Mouse (Mus musculus) CD4-positive helper T cell, adult 2 months (primary cell): ENCODE results near the gene Tada2a.

ENCODE experiments used
- DNase-seq: peaks from one replicate; pipeline ENCODE4 v3.0.0-alpha.2; 2012; ENCODE audit warnings: low read depth, missing footprints, low spot score

The Tada2a gene

DNA sequence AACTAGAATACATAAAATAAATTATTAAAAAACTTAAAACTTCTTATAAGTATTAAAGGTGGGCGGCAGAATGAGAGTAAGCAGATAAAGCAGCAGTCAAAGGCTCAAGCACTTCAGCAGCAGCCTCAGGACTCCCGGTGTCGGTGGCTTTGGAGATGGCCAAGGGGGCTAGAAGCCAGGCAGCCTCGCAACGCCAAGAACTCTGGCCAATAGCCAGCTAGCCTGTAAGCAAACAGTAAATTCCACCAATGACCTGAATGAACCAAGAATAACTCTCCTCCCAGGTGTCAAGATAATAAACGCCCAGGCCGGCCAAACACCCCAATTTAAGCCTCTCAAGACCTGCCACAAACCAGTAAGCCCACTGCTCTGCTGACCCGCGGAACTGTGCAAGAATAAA is 13.8 kb downstream of the Tada2a start:
- no peak for DNase-seq

DNA sequence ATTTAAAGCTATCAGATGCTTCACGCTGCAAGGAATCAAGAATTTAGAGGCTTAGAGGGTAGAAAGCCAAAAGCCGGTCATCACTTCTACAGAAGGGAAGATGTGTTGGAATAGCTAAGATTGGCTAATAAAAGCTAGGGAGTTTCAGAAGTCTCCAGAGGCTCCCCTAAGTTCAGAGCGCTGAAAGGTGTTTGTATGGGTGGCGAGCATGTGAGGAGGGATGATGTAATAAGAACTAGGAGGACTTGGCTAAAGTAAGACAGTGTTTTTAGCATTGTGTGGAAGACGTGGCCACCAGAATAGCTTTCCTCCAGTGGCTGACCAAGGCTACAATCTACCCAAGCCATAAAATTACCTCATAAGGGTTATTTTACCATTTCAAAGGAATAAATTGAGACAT is 15.8 kb downstream of the Tada2a start:
- DNase-seq, result no peak

DNA sequence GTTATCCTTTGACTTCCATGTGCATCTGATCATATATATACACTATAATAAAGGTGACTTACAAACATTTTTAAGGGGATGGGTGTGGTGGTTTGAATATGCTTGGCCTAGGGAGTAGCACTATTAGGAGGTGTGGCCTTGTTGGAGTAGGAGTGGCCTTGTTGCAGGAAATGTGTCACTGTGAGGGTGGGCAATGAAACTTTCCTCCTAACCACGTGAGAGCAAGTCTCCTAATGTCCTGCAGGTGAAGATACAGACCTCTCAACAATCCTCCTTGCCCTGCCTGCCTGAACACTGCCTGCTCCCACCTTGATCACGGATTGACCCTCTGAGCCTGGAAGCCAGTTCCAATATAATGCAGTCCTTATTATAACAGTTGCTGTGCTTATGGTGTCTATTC is 22.3 kb downstream of the Tada2a start:
- DNase-seq, result no peak

DNA sequence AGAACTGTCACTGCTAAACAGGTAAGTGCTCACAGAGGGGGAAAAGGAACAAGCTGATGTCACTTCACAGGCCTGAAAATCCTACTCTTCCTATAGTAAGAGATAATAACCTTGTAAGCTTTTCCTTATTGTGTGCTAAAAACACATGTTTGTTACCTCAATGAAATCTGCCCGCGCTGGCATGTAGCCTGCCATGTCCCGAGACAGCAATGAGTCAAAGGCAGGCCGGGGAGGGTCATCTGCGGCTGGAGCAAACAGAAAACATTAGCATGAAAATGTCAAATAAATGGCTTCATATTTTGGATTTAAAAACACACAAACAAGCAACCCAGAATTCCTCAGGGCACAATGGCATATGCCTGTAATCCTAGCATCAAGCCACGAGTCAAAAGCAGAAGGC is 25.4 kb downstream of the Tada2a start:
- DNase-seq, result no peak

DNA sequence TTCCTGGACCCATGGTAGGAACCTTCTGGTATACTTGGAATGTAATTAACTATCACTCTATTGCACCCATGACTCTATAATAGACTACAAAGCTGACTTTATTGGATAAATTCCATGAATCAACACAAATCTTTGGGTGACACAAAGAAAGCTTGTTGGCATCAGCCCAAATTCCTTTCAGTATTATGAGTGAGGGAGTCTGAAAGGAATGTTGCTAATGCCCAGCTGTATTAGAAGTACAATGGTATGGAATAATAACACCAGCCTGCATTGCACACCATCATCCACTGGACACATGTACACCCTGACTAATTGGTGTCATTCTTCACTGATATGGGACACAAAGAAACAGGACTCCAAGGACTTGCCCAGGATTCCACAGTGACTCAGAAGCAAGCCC is 28.2 kb downstream of the Tada2a start:
- DNase-seq, result no peak

DNA sequence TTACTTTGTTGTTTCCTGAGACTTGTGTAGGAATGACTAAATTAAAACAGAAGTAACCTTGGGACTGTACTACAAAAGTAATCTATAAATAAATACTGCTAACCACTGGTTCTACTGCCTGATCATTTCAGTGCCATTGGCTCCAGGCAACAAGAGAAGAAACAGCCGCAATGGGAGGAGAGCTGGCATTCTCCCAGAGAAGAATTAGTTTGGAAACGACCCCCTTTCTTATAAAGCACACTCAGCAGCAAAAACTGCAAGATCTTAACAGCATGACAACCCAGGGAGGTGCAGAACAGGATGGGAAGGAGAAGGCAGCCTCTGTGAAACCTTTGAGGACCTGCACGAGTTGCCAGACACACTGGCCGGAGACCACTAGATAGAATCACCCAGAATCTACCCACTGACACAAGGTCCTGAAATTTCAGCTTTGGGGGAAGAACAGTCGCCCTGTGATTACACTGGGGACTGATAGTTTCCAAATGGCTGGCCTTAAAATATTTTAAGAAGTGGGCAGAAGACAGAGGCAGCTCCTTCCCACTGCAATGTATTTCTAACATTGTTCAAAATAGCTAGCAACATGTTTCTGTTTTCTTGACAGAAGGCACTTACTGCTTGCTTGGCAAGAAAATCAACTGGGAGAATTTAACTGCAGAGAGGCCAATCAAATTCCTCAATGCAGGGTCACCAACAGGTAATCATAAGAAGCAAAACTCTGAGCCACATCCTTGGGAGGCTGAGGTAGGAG is 32.0 kb downstream of the Tada2a start:
- DNase-seq, result no peak

DNA sequence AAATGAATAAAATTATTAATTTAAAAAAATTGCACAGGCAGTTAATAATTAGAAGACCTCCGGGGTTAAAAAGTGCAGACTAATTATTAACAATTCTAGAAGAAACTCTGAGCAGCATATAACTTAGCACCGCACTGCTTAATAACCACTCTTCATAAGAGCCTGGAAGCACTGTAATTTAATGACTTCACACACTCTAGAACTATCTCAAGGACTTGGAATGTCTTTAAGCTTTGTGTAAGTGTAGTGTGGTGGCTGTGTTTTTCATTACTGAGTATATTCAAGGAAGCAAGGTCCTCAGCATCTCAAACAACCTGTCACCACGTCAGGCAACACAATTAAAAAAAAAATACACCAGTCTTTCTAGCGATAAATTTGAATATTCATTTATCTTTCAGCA is 34.3 kb downstream of the Tada2a start:
- no peak for DNase-seq

DNA sequence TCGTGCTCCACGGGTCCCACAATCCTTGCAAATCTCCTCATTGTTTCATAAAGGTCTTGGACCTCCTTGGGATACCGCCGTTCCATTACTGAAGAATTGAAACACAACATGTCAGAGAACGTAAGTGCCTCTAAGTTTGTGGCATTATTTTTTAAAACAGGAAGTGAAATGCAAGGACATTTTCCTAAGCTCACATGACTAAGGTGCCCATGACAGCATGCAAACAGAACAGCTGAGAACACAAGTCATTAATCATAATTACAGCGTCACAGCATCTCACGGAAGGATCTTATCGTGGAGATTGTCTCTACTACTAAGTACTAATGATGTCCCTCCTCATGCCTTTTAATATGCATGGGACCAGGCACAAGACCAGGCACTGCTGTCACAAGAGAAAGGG is 38.8 kb downstream of the Tada2a start:
- no peak for DNase-seq

DNA sequence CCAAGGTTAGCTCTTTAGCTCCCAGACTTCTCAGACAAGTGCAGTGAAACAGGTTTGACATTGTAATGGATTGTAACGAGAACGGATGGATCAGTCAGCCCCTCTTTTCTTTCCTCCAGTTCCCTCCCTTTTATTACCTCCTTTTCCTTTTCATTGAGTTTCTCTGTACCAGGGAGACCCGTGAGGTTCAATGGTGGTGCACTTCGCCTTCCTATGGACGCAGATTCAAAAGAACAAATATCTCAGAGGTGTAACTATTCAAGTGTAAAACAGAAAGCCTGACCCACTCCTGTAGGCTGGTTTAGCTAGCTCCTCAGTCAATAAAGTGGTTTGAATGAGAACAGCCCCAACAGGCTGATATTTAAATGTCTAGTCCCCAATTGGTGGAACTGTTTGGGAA is 47.5 kb downstream of the Tada2a start:
- DNase-seq, result no peak

DNA sequence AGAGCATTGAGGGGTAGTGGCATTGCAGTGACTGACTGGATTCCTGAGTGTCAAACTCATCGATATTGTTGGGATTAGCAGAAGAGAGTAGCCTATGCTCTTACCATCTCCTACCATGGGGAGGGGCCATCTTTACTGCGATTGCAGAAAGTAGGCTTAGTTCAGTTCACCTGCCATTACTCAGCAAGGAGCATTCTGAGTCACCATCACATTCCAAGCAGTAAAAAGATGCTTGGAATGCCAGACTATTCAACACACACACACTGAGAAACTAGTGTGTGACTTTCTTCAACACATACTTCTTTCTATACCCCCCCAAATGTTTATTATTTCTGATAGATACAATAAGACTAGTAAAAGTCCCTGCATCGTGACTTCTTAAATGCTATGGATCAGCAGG is 49.1 kb downstream of the Tada2a start:
- DNase-seq, result no peak

DNA sequence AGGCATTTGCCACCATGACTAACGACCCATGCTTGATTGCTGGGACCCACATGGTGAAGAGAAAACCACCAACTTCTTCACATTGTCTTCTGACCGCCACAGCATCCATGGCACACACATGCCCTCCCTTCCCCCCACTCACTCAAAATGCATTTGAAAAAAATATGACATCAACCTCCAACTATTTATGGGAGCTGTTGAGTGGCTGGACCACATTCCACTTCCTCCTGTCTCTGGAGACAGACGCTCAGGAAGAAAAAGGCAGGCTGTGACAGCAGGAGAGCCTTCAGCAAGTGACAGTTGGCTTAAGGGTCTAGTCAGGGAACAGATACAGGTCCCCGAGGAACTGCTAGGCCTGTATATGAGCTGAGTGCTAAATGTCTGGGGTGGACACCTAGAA is 49.5 kb downstream of the Tada2a start:
- DNase-seq, result no peak

DNA sequence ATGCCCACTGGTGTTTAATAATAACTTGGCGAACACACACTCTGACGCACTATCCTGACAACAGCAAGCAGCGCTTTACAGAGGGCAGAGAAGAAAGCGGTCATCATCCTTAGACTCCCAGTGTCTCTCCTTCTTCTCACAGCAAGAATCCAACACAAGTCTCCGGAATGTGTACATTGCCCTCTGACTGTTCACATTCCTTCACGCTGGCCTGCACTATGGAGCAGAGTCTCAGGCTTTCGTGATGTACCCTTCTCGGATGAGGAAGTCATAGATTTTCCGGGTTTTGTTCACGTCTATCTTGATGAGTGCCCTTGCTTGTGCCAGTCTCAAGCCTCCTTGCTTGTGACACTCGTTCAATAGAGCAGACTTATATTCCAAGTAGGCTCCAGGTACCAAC is 50.0 kb downstream of the Tada2a start:
- no peak for DNase-seq

DNA sequence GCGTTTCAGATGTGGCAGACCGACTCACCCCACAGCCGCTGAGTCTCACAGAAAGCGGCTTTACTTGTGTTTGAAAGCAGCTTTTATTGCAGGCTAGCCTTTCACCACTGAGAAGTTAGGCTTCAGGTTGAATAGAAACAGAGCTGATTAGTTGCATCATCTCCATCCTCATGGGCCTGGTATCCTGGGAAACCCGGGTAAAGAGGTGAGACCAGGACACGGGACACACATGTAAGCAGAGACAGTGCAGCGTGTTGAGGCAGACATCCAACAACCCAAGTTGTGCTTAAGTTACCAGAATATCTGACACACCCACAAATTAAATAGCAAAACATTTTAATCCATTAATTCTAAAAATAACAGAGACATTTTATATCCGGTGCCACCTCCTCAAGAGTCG is 50.8 kb downstream of the Tada2a start:
- DNase-seq, result no peak

DNA sequence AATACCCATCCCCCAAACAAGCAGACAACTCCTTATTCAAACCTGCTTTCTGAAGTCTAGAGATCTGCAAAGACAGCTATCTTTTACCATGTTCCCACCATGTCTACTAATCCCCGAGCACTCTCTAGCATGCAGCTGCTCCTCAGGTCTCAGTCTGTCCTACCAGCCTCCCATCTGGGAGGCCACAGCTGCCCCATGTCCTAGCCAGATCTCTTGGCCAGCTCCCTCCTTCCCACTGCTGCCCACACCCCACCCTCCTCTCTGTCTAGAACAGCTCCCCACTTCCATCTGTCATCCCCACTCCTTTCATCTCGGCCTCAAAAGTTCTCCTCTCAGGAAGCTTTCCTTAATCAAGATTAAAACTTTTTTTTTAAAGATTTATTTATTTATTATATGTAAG is 52.4 kb downstream of the Tada2a start:
- DNase-seq, result no peak

DNA sequence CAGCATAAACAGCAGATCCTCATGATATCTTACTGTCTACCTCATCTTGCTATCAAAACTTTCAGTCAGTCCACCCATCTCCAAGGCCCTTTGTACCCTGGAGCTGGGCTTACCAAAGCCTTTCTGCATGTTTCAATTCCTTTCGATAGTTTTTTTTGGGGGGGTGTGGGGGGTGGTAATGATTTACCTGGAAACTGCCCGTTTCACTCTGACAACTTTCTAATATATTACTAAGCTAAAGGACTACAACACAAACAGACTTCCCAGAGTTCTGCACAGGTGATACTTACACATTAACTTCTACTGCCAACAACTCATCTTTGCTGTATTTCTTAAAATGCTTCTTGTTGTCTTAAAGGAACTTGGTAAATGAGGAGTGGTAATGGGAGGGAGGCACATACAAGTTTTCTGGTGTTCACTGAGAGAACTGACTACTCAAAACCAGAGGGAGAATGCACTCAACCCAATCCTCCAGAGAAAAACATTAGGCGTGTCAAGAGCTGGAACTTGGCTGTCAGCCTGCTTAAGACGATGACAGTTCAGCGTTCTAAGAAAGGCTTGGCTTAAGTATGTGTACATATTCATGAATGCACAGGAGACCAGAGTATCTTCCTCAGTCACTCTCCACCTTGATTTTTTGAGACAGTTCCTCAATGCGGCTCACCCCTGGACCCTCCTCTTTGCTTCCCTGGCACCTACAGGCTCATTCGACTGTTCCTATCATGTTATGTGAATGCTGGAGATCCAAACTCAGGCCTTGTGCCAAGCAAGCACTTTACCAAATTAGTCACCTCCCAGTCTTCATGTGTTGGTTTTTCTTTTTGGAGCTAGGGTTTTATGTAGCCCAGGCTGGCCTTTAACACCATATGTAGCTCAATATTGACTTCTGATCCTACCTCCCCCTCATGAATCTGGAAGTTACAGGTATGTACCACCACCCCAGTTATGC is 55.3 kb downstream of the Tada2a start:
- DNase-seq, result no peak

DNA sequence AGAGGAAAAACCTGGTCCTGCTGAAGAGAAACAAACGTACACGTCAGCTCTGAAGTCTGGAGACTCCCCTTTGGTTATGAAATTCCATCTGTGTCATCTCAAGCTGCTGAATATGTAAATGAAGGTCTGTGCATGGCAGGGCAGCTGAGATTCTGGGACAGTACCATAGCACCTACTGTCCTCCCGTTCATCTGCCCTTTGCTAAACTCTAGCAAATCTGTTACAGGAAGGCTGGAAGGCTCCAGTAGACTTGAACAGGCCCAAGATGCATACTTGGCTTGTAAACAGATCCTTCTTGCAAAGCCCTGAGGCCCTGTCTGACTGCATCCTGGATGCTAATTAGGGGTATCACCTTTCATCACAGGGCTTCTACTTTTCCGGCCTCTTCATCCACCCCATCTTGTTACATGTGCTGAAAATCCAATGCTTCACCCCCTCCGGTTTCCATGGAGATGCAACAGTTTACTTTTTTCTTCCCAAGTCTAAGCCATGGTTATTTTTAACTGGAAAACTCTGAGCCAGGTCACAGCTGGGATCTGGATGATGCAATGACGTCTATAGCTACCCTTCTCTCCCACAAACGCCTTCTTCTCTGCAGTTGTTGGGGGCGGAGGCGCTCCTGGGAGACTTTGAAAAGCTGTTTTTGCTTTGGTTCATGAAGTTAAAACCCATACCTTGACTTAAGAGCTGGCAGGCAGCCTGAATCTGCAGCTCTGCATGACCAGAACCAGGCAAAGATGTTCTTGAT is 56.3 kb downstream of the Tada2a start:
- peak; percentile 46 for DNase-seq

DNA sequence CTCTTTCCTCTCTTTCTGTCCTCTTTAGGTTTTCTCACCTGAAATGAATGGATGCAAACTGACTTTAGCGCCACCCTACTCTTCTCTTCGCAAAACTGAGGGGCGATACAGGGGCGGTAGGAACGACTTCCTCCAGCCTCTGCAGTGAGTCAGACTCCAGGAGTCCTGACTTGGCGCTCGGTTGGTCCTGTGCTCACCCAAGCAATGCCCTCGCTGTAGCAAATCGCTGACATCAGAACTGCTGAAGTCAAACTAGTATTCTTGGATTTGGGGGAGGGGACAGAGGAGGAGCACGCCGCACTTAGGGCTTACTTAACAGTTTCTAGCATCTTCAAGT is 60.4 kb downstream of the Tada2a start, which contains the start of gene Dusp14:
Gene Dusp14, minus strand, starts transcription at position 228 of the 337 bp plus-strand sequence.
- peak; percentile 36 for DNase-seq

DNA sequence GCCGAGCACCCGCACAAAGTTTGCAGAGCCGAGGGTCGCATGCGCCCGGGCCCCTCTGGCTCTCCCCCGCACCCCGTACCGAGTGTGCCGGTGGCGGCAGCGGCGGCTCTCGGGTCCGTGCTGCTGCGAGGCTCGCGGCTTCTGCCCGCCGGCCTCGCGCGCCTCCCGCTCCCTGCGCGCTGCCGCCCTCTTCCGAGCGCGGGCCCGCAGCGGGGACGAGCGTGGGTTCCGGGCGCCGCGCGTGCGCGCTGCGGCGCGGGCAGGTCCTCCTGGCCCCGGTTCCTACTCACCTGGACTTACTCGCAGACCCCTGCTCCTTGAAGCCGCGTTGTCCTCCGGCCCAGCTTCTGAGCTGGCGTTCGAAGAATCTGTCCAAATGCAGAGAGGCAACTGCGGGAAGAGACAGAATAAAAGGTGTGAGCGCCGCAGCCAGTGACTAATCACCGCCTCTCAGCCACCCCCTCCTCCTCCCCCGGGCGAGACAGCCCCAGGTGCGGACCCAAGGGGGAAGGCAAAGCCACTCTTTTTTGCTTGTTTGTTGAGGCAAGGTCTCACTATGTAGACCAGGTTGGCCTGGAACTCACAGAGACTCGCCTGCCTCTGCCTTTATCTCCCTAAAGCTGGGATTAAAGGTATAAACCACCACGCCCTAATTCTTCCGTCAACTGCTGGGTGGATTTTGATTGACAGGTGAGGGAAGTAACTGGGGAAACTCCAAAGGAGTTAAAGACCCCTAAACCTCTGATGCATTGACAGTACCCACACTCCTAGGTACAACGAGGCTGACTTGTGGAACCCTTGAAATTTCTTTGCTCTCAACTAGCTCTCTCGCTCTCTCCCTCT is 61.0 kb downstream of the Tada2a start:
- peak; percentile 81 for DNase-seq

DNA sequence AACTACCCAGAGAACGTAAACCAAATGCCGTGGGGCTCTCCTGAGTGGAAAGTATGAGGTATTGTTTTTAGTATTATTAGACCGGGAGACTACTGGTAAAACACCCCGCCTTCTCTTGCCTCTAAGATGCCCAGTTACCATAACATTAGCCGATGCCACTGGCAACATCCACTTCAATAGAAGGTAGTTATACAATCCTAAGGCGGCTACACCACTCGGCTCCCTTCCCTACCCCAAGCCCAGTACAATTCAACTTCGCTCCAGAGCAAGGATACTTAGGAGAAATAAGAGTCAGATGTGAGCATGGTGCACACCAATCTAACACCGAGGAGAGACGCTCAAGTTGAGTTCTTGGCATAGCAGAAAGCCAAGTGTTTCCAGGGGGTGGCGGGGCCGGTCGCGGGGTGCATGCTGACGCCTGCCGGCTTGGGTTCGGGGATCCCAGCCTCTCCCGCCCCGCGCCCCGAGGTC is 61.6 kb downstream of the Tada2a start:
- peak; percentile 55 for DNase-seq

DNA sequence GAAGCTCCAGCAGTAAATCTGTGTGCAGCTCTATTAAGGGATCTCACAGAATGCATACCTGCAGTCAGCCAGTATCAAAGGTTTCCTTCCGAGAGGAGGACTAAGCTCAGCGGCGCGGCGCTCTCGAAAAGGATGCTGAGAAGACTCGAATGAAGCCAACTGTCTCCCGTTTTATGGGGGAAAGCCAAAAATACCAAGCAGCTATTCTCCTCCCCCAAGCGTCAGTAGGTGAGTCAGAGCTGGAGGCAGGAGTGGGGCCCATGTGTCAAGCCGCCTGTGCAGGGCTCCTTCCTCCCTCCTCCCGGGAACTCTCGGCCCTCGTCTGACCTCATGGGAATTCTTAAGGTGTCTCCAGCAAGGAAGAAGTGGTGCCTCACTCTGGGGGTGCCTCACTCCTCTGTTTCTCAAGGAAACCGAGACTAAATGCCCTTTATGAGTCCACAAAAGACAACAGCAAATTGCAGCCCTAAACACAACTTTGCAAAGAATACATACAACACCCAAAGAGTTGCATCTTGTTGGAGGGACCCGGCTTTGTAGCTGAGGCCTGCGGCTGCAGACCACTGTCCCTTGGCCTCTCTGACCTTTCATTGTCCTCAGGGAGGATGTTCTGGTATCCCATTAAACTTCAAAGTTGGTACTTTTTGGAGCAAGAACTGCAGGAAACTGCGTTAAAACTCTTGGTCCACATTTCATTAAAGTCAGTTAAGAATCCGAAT is 62.3 kb downstream of the Tada2a start:
- DNase-seq, result peak; percentile 60
